Mouse (Mus musculus): ENCODE results near the gene Gm21976.

DNA sequence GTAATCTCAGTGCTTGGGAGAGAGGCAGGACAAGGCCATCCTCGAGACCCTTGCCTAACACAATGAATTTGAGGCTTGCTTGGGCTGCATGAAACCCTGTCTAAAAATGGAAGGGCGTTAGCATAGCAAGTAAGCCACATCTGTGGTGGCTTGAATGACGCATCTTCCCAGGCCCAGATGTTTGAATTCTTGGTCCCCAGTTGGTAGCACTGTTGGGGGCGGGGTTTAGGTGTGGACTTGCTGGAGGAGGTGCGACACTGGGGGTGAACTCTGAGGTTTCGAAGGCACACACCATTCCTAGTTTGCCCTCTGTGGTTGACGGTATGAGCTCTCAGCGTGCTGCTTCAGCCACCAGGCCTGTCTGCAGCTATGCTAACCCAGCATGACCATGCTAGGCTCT, 12.0 kb downstream of the Gm21976 start:
- no peak for TF ChIP-seq GATA1 (IDR thresholded peaks at IDR 0.05; ENCODE audit: borderline replicate concordance, low read length)
- no peak for TF ChIP-seq FLI1 (IDR thresholded peaks at IDR 0.05; ENCODE audit: low read length)
